ENCODE assay signal across 8 mouse cellular contexts in genomic region chr2:30983024-30983423, GRCm38 (mm10). TPM values are rescaled to one million over a fixed set of nuclear protein-coding genes. Genes with fewer than 3 reads are reported as not detected.
DNase-seq lines count a peak whose midpoint lies in the region; ATAC-seq and TF ChIP-seq lines count a peak whose summit lies in the region.

No protein-coding gene starts in this region.

- TF ChIP-seq CTCF in forebrain, postnatal 0 days (IDR thresholded peaks at IDR 0.05; ENCODE audit: low read depth), result no peak

- no peak for ATAC-seq in heart, embryonic 14.5 days (ENCODE audit: insufficient number of reproducible peaks, insufficient read depth, low FRiP score, low read depth)
- no peak for ATAC-seq in forebrain, postnatal 0 days
- no peak for ATAC-seq in granulocyte monocyte progenitor cell, adult 5-6 weeks (replicated peaks; ENCODE audit: poor library complexity, severe bottlenecking)
- ATAC-seq in frontal cortex, adult (ENCODE audit: low TSS enrichment), result no peak

- peak overlapping the region; percentile 75 to 92 for H3K4me3 ChIP-seq in heart, embryonic 14.5 days (ENCODE audit: control insufficient read depth in 1 of 2, insufficient read depth in 1 of 2, low read depth in 1 of 2, low read length in 2 of 2)
- peak overlapping the region; percentile 65 to 88; a peak in 3 of 4 replicates for H3K4me3 ChIP-seq in ES-E14 (ENCODE audit: insufficient read depth in 1 of 2, low read depth in 1 of 2, low read length in 2 of 2, poor library complexity in 1 of 2, severe bottlenecking in 1 of 2)
- H3K4me3 ChIP-seq in forebrain, postnatal 0 days (ENCODE audit: low read depth, low read length), result peak overlapping the region; percentile 80
- H3K4me3 ChIP-seq in macrophage (ENCODE audit: inconsistent target), result peak overlapping the region; percentile 98; the same call in 1 of the 2 replicates

- peak overlapping the region in 1 of 2 experiments; percentile 64; a peak in 1 of 4 replicates for H3K27ac ChIP-seq in heart, embryonic 14.5 days (replicated peaks in 1 of 2; ENCODE audit: control insufficient read depth in 1 of 2, insufficient read depth in 1 of 2, low read depth in 2 of 2, low read length in 2 of 2)
- H3K27ac ChIP-seq in ES-E14 (ENCODE audit: insufficient read depth, low read depth, low read length, poor library complexity, severe bottlenecking) (no peak overlapping the region), macrophage (no peak overlapping the region)
- no peak overlapping the region for H3K27ac ChIP-seq in forebrain, postnatal 0 days (ENCODE audit: low read depth, low read length)

- in situ Hi-C loops in ES-E14 (cut with MboI; ENCODE audit: low sequenced_read_pairs in 2 of 2, unreplicated experiment in 2 of 2), result no loop called here

- no peaks in the 10 kb centered on the region for H3K9me3 ChIP-seq in heart, embryonic 14.5 days (ENCODE audit: control insufficient read depth, low read length)
- H3K9me3 ChIP-seq in ES-E14 (ENCODE audit: control insufficient read depth, insufficient read depth, low read depth, low read length), result no peaks in the 10 kb centered on the region
- H3K9me3 ChIP-seq in forebrain, postnatal 0 days (ENCODE audit: low read length), result no peaks in the 10 kb centered on the region

- peak overlapping the region; percentile 74 for H3K4me2 ChIP-seq in heart, embryonic 14.5 days (ENCODE audit: low read length)
- H3K4me2 ChIP-seq in forebrain, postnatal 0 days (ENCODE audit: low read depth), result peak overlapping the region; percentile 72

- intact Hi-C loops in heart, postnatal 25 days (cut with DNase I), result no loop called here

- DNase-seq in heart, postnatal 25 days (ENCODE audit: low spot score), result no peak
- no peak for DNase-seq in ES-E14 (ENCODE audit: low read depth, low spot score)
- peak; percentile 13 for DNase-seq in forebrain, postnatal 0 days
- no peak for DNase-seq in spleen, postnatal 4 days (ENCODE audit: low spot score in 2 of 2)

- H3K27me3 ChIP-seq in heart, embryonic 14.5 days (ENCODE audit: control insufficient read depth, insufficient read depth, low read length), result no peaks in the 10 kb centered on the region
- H3K27me3 ChIP-seq in forebrain, postnatal 0 days (ENCODE audit: insufficient read depth, low read length), result no peaks in the 10 kb centered on the region

- peaks cover 21% of the 10 kb centered on the region for H3K36me3 ChIP-seq in heart, embryonic 14.5 days (ENCODE audit: control insufficient read depth, insufficient read depth, low read length)
- H3K36me3 ChIP-seq in ES-E14 (ENCODE audit: control insufficient read depth, insufficient read depth, low read length, poor library complexity, severe bottlenecking), result peaks cover 8% of the 10 kb centered on the region; the same call in 1 of the 2 replicates
- H3K36me3 ChIP-seq in forebrain, postnatal 0 days (ENCODE audit: insufficient read depth), result peaks cover 17% of the 10 kb centered on the region
- H3K36me3 ChIP-seq in macrophage (ENCODE audit: inconsistent target), result peaks cover 12% of the 10 kb centered on the region; the same call in 1 of the 2 replicates

- peaks cover 14 to 32% of the 10 kb centered on the region in 2 experiments; a peak in 3 of 4 replicates for H3K4me1 ChIP-seq in heart, embryonic 14.5 days (ENCODE audit: control insufficient read depth in 2 of 2, insufficient read depth in 2 of 2, low read length in 2 of 2)
- peaks cover 5 to 13% of the 10 kb centered on the region in 2 experiments; a peak in 3 of 4 replicates for H3K4me1 ChIP-seq in ES-E14 (ENCODE audit: control insufficient read depth in 2 of 2, insufficient read depth in 2 of 2, low read length in 2 of 2, poor library complexity in 1 of 2)
- peaks cover 7% of the 10 kb centered on the region; the same call in 1 of the 2 replicates for H3K4me1 ChIP-seq in forebrain, postnatal 0 days (ENCODE audit: insufficient read depth)

- H3K79me2 ChIP-seq in macrophage (ENCODE audit: inconsistent target), result peaks cover 11% of the 10 kb centered on the region

- 47% methylated on average over 7 of the region's 7 CpGs for WGBS in heart, embryonic 14.5 days
- 47% methylated on average over 7 of the region's 7 CpGs for WGBS in forebrain, postnatal 0 days
- 81% methylated on average over 7 of the region's 7 CpGs for WGBS in macrophage (ENCODE audit: missing documents)

- H3K9ac ChIP-seq in heart, embryonic 14.5 days (ENCODE audit: low read length), result peak overlapping the region; percentile 76
- no peak overlapping the region for H3K9ac ChIP-seq in ES-E14 (ENCODE audit: insufficient read depth, low read depth, low read length, poor library complexity, severe bottlenecking)
- peak overlapping the region; percentile 58 for H3K9ac ChIP-seq in forebrain, postnatal 0 days

TF ChIP-seq in ES-E14, 5 proteins besides CTCF, POLR2A, EP300 and RAD21 (continues in another document):
- TF ChIP-seq MAFK (IDR thresholded peaks at IDR 0.05; ENCODE audit: insufficient read depth, low read depth, low read length), result no peak

RNA-seq across cellular contexts. Expression of gene Usp20, which starts 0.9 kb away (rescaled TPM):
- polyA plus RNA-seq in heart, embryonic 14.5 days (2014; fragmentation: Nextera tagmentation; extraction: Ambion mirVana), result 34.4 and 35.6 TPM in 2 replicates
- total RNA-seq in heart, postnatal 25 days (2021), result 10 to 100 TPM; 49.4 to 55.3 TPM
- total RNA-seq in ES-E14 (2012; rRNA removed), result 8.5 and 12.8 TPM in 2 replicates
- total RNA-seq in forebrain, postnatal 0 days (2014; rRNA removed), result 37.9 and 38.1 TPM in 2 replicates
- polyA plus RNA-seq in forebrain, postnatal 0 days (2015; fragmentation: Nextera tagmentation; extraction: Ambion mirVana), result 23.7 and 31.9 TPM in 2 replicates
- total RNA-seq in macrophage (2018; cell fraction: chromatin; rRNA removed), result 10 to 100 TPM in 19 of 26 experiments, 1 to 10 TPM in 7; 3.5 to 47.7 (median 21.2) TPM
- total RNA-seq in macrophage (2018; cell fraction: cytosol; rRNA removed), result 1 to 10 TPM; 2.4 to 6.9 (median 4.7) TPM
- total RNA-seq in macrophage (2018; cell fraction: nucleus; rRNA removed), result 10 to 100 TPM in 13 of 26 experiments, 1 to 10 TPM in 13; 2.6 to 22.3 (median 10.0) TPM
- 2.9 to 4.6 TPM (median 3.1 TPM) in 3 replicates for polyA plus RNA-seq in macrophage (2018)
- 5.2 and 10.0 TPM in 2 replicates for total RNA-seq in granulocyte monocyte progenitor cell, adult 5-6 weeks (2014; fragmentation: Nextera tagmentation)
- 2.2 and 5.5 TPM in 2 replicates for total RNA-seq in granulocyte monocyte progenitor cell, adult 5-6 weeks (2017)

RNA-seq across cellular contexts. Expression of gene BC005624, which starts 1.0 kb away (rescaled TPM):
- 30.8 and 32.9 TPM in 2 replicates for polyA plus RNA-seq in heart, embryonic 14.5 days (2014; fragmentation: Nextera tagmentation; extraction: Ambion mirVana)
- total RNA-seq in heart, postnatal 25 days (2021), result 10 to 100 TPM; 18.7 to 19.1 TPM
- 36.6 and 48.8 TPM in 2 replicates for total RNA-seq in ES-E14 (2012; rRNA removed)
- 43.3 and 47.1 TPM in 2 replicates for total RNA-seq in forebrain, postnatal 0 days (2014; rRNA removed)
- polyA plus RNA-seq in forebrain, postnatal 0 days (2015; fragmentation: Nextera tagmentation; extraction: Ambion mirVana), result 76.1 and 84.6 TPM in 2 replicates
- 100 to 1,000 TPM in 13 of 26 experiments, 10 to 100 TPM in 13; 50.0 to 129 (median 100.0) TPM for total RNA-seq in macrophage (2018; cell fraction: chromatin; rRNA removed)
- total RNA-seq in macrophage (2018; cell fraction: cytosol; rRNA removed), result 10 to 100 TPM; 39.3 to 60.5 (median 47.8) TPM
- 10 to 100 TPM; 41.7 to 86.9 (median 58.1) TPM for total RNA-seq in macrophage (2018; cell fraction: nucleus; rRNA removed)
- polyA plus RNA-seq in macrophage (2018), result 50.3 to 111 TPM (median 71.9 TPM) in 3 replicates
- 35.9 and 42.6 TPM in 2 replicates for total RNA-seq in granulocyte monocyte progenitor cell, adult 5-6 weeks (2014; fragmentation: Nextera tagmentation)
- 60.0 and 61.0 TPM in 2 replicates for total RNA-seq in granulocyte monocyte progenitor cell, adult 5-6 weeks (2017)

RNA-seq across cellular contexts. Expression of gene Tor1a, which starts 15.3 kb away (rescaled TPM):
- polyA plus RNA-seq in heart, embryonic 14.5 days (2014; fragmentation: Nextera tagmentation; extraction: Ambion mirVana), result 44.4 and 48.8 TPM in 2 replicates
- 10 to 100 TPM; 11.2 to 12.2 TPM for total RNA-seq in heart, postnatal 25 days (2021)
- total RNA-seq in ES-E14 (2012; rRNA removed), result 73.6 and 93.0 TPM in 2 replicates
- total RNA-seq in forebrain, postnatal 0 days (2014; rRNA removed), result 53.6 and 71.6 TPM in 2 replicates
- 97.3 and 105 TPM in 2 replicates for polyA plus RNA-seq in forebrain, postnatal 0 days (2015; fragmentation: Nextera tagmentation; extraction: Ambion mirVana)
- 10 to 100 TPM; 21.9 to 72.0 (median 42.5) TPM for total RNA-seq in macrophage (2018; cell fraction: chromatin; rRNA removed)
- 10 to 100 TPM; 23.3 to 54.9 (median 39.8) TPM for total RNA-seq in macrophage (2018; cell fraction: cytosol; rRNA removed)
- total RNA-seq in macrophage (2018; cell fraction: nucleus; rRNA removed), result 10 to 100 TPM; 21.4 to 66.4 (median 40.2) TPM
- polyA plus RNA-seq in macrophage (2018), result 34.9 to 50.0 TPM (median 42.9 TPM) in 3 replicates
- 72.9 and 76.1 TPM in 2 replicates for total RNA-seq in granulocyte monocyte progenitor cell, adult 5-6 weeks (2014; fragmentation: Nextera tagmentation)
- total RNA-seq in granulocyte monocyte progenitor cell, adult 5-6 weeks (2017), result 101 and 156 TPM in 2 replicates

RNA-seq across cellular contexts. Expression of gene Tor1b, which starts 30.3 kb away (rescaled TPM):
- 22.4 and 26.1 TPM in 2 replicates for polyA plus RNA-seq in heart, embryonic 14.5 days (2014; fragmentation: Nextera tagmentation; extraction: Ambion mirVana)
- total RNA-seq in heart, postnatal 25 days (2021), result 10 to 100 TPM; 22.8 to 25.6 TPM
- 67.8 and 73.5 TPM in 2 replicates for total RNA-seq in ES-E14 (2012; rRNA removed)
- 30.4 and 40.0 TPM in 2 replicates for total RNA-seq in forebrain, postnatal 0 days (2014; rRNA removed)
- 14.5 and 16.9 TPM in 2 replicates for polyA plus RNA-seq in forebrain, postnatal 0 days (2015; fragmentation: Nextera tagmentation; extraction: Ambion mirVana)
- total RNA-seq in macrophage (2018; cell fraction: chromatin; rRNA removed), result 10 to 100 TPM; 15.1 to 39.8 (median 28.1) TPM
- total RNA-seq in macrophage (2018; cell fraction: cytosol; rRNA removed), result 10 to 100 TPM; 15.7 to 34.4 (median 24.2) TPM
- total RNA-seq in macrophage (2018; cell fraction: nucleus; rRNA removed), result 10 to 100 TPM; 24.7 to 60.3 (median 38.2) TPM
- polyA plus RNA-seq in macrophage (2018), result 10.8 to 29.9 TPM (median 25.4 TPM) in 3 replicates
- total RNA-seq in granulocyte monocyte progenitor cell, adult 5-6 weeks (2014; fragmentation: Nextera tagmentation), result 39.2 and 43.9 TPM in 2 replicates
- total RNA-seq in granulocyte monocyte progenitor cell, adult 5-6 weeks (2017), result 33.9 and 37.7 TPM in 2 replicates

RNA-seq across cellular contexts. Expression of gene Ptges, which starts 53.4 kb away (rescaled TPM):
- 3.2 and 3.9 TPM in 2 replicates for polyA plus RNA-seq in heart, embryonic 14.5 days (2014; fragmentation: Nextera tagmentation; extraction: Ambion mirVana)
- 1 to 10 TPM; 2.3 to 2.7 TPM for total RNA-seq in heart, postnatal 25 days (2021)
- 25.5 and 30.3 TPM in 2 replicates for total RNA-seq in ES-E14 (2012; rRNA removed)
- total RNA-seq in forebrain, postnatal 0 days (2014; rRNA removed), result 4.2 and 6.3 TPM in 2 replicates
- polyA plus RNA-seq in forebrain, postnatal 0 days (2015; fragmentation: Nextera tagmentation; extraction: Ambion mirVana), result 4.8 TPM in 2 replicates
- 10 to 100 TPM in 10 of 26 experiments, 1 to 10 TPM in 16; 2.3 to 35.4 (median 8.3) TPM for total RNA-seq in macrophage (2018; cell fraction: chromatin; rRNA removed)
- 10 to 100 TPM in 12 of 26 experiments, 1 to 10 TPM in 4, under 1 TPM in 10; 0.28 to 26.3 (median 7.3) TPM for total RNA-seq in macrophage (2018; cell fraction: cytosol; rRNA removed)
- 10 to 100 TPM in 13 of 26 experiments, 1 to 10 TPM in 13; 1.6 to 58.0 (median 10.4) TPM for total RNA-seq in macrophage (2018; cell fraction: nucleus; rRNA removed)
- polyA plus RNA-seq in macrophage (2018), result 0.59 to 0.80 TPM (median 0.68 TPM) in 3 replicates
- total RNA-seq in granulocyte monocyte progenitor cell, adult 5-6 weeks (2014; fragmentation: Nextera tagmentation), result 0.30 TPM in 1 of 2 replicates, not detected in the other
- 0.13 and 0.52 TPM in 2 replicates for total RNA-seq in granulocyte monocyte progenitor cell, adult 5-6 weeks (2017)
